Mouse (Mus musculus) bone marrow, adult 2 months (tissue): ENCODE data around the gene Zswim4.

Experiments
- CTCF ChIP-seq: fragments of 200-500 bp; IDR thresholded peaks from 2 replicates; pipeline ENCODE4 v1.5.1; 2011; ENCODE audit warnings: low read length, control low read depth; ENCODE audit not compliant: control insufficient read depth, insufficient read depth
- POLR2A ChIP-seq: fragments of 200-500 bp; IDR thresholded peaks from 2 replicates; pipeline ENCODE4 v1.6.1; 2011; ENCODE audit warnings: low read depth, mild to moderate bottlenecking, control low read depth, low read length, borderline replicate concordance; ENCODE audit not compliant: control insufficient read depth

DNA sequence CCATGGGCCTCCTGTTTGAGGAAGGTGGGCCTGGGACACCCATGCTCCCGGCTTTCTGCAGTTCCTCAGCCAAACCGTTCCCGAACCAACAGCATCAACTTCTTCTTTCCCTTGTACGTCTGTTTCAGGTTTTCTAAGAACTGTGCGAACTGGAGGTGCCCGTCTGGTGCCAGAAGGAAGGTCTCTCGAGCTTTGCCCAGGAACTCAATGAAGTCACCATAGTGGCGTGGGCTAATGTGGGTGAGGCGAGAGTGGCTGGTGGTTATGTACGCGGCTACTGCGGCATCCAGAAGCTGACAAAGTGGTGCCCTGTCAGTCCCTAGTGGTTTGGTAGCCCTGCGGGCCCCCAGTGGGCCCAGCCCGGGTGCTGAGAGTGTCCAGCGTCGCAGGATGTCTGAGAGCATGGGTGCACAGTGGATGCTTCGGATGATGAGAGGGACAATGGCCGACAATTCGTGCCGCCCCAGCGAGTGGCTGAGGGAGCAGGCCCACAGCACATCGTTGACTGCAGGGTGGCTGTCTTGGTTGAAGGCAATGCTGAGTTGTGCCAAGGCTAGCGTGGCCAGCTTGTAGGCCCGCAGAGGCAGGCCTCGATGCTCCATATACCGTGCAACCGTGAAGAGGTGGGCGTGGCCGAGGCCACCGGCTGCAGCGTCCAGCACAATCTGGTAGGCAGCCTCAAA, 24.8 kb downstream of the Zswim4 start:
- TF ChIP-seq POLR2A (no peak), CTCF (no peak)
